ENCODE assay signal across 14 mouse cellular contexts in the genomic region with DNA sequence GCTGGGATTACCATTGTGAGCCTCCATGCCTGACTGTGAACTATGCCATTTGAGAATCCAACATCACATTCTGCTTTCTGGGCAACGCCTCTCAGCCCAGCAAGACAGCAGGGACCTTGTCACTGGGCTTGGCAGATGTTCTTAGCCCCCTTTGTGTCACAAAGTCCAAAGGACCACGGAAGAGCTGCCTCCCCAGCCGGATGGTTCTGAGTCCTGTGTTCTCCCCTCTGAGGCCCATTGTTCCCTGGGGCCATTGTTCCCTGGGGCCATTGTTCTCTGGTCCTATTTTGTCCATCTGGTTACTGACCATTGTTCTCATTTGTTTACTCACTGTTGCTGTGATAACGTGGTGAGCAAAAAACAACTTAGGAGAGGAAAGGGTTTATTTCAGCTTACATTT. TPM values are rescaled to one million over a fixed set of nuclear protein-coding genes. Genes with fewer than 3 reads are reported as not detected.
DNase-seq lines count a peak whose midpoint lies in the region.
"Had no signal": no experiment of that assay in that cellular context is flagged by ENCODE, and none has a peak within 500 bp of the region (broad histone marks: within the 10 kb centered on the region; RNA-seq: fewer than 3 reads in every experiment).

No protein-coding gene starts in this region.

- H3K36me3 ChIP-seq in embryonic facial prominence, embryonic 10.5 days (replicated peaks) = no peaks in the 10 kb centered on the region
- H3K36me3 ChIP-seq: forebrain, embryonic 15.5 days; limb, embryonic 10.5 days; liver, embryonic 13.5 days had no signal

- H3K27ac ChIP-seq in embryonic facial prominence, embryonic 10.5 days (replicated peaks) = peak overlapping the region; percentile 57; the same call in 1 of the 2 replicates
- H3K27ac ChIP-seq: forebrain, embryonic 15.5 days; heart, adult 2 months; limb, embryonic 10.5 days; liver, embryonic 13.5 days had no signal

- H3K9me3 ChIP-seq in embryonic facial prominence, embryonic 10.5 days = no peaks in the 10 kb centered on the region
- H3K9me3 ChIP-seq: forebrain, embryonic 15.5 days; limb, embryonic 10.5 days; liver, embryonic 13.5 days had no signal

- peaks cover 62% of the 10 kb centered on the region for H3K4me1 ChIP-seq in embryonic facial prominence, embryonic 10.5 days
- H3K4me1 ChIP-seq: forebrain, embryonic 15.5 days had no signal

- H3K4me3 ChIP-seq in embryonic facial prominence, embryonic 10.5 days = no peak overlapping the region
- H3K4me3 ChIP-seq: forebrain, embryonic 15.5 days; heart, adult 2 months; limb, embryonic 10.5 days; liver, embryonic 13.5 days had no signal

- WGBS in embryonic facial prominence, embryonic 10.5 days = 14% methylated on average over 4 of the region's 4 CpGs

- intact Hi-C loops in left cerebral cortex, postnatal 25 days (cut with DNase I) = no loop called here

- H3K27me3 ChIP-seq in embryonic facial prominence, embryonic 10.5 days (replicated peaks; ENCODE audit: low read depth, poor library complexity, severe bottlenecking) = no peaks in the 10 kb centered on the region
- H3K27me3 ChIP-seq: forebrain, embryonic 15.5 days; liver, embryonic 13.5 days had no signal

- peak; percentile 46 for DNase-seq in embryo, embryonic 10.5 days (ENCODE audit: low spot score)
- no peak for DNase-seq in embryo, embryonic 11 days
- peak; percentile 51 for DNase-seq in left cerebral cortex, adult 11 months (ENCODE audit: low spot score)
- DNase-seq in left cerebral cortex, postnatal 25 days (ENCODE audit: low spot score in 2 of 2) = no peak
- DNase-seq in Muller cell, postnatal 12 days (ENCODE audit: inconsistent ontology term) = peak; percentile 58
- no peak for DNase-seq in embryonic facial prominence, embryonic 10.5 days (ENCODE audit: low spot score)
- DNase-seq in gastrocnemius, postnatal 25 days = no peak
- DNase-seq: adrenal gland, adult 8-10 months; heart, adult 2 months; kidney, adult 18-20 months; liver, embryonic 13.5 days; right cerebral cortex, postnatal 14 days had no signal

RNA-seq across cellular contexts. Expression of a gene that starts 39.5 kb away (rescaled TPM):
- 1,000 to 10,000 TPM; 2,053 to 2,068 TPM for total RNA-seq in left cerebral cortex, postnatal 25 days (2021)
- polyA plus RNA-seq in embryonic facial prominence, embryonic 10.5 days (2016; fragmentation: Nextera tagmentation; extraction: Ambion mirVana) = 1,291 and 1,338 TPM in 2 replicates
- total RNA-seq in gastrocnemius, postnatal 25 days (2021) = 1,000 to 10,000 TPM; 1,951 to 1,957 TPM

RNA-seq across cellular contexts. Expression of a gene that starts 41.6 kb away (rescaled TPM):
- 10 to 100 TPM; 22.0 to 23.3 TPM for total RNA-seq in left cerebral cortex, postnatal 25 days (2021)
- polyA plus RNA-seq in embryonic facial prominence, embryonic 10.5 days (2016; fragmentation: Nextera tagmentation; extraction: Ambion mirVana) = 159 and 169 TPM in 2 replicates
- 1 to 10 TPM; 4.5 to 4.7 TPM for total RNA-seq in gastrocnemius, postnatal 25 days (2021)

Comparison
In these comparisons a context has a peak if more than half of its experiments do, and no peak if none do; other contexts are left out.
1. DNase-seq: peak in embryo, embryonic 10.5 days (single experiment), left cerebral cortex, adult 11 months (single experiment) and Muller cell, postnatal 12 days (single experiment); none in embryo, embryonic 11 days (single experiment), left cerebral cortex, postnatal 25 days (0 of 2), embryonic facial prominence, embryonic 10.5 days (single experiment) and gastrocnemius, postnatal 25 days (single experiment).
2. RNA of a gene that starts 41.6 kb away (total RNA-seq): 22.0 to 23.3 TPM in left cerebral cortex, postnatal 25 days; 4.5 to 4.7 TPM in gastrocnemius, postnatal 25 days; every median in the first group is over 4 times any median in the second.